Mouse (Mus musculus) embryonic fibroblast, embryonic 13.5 days (primary cell): ENCODE results near the gene Zbp1.

ENCODE experiments used
- CTCF ChIP-seq: IDR thresholded peaks from 2 replicates; pipeline ENCODE4 v1.5.1; 2011; ENCODE audit warnings: mild to moderate bottlenecking, control low read depth, low read length, moderate library complexity, borderline replicate concordance; ENCODE audit not compliant: insufficient read depth
- POLR2A ChIP-seq: IDR thresholded peaks from 2 replicates; pipeline ENCODE4 v1.6.1; 2011; ENCODE audit warnings: low read depth, mild to moderate bottlenecking, control low read depth, low read length, moderate library complexity

DNA sequence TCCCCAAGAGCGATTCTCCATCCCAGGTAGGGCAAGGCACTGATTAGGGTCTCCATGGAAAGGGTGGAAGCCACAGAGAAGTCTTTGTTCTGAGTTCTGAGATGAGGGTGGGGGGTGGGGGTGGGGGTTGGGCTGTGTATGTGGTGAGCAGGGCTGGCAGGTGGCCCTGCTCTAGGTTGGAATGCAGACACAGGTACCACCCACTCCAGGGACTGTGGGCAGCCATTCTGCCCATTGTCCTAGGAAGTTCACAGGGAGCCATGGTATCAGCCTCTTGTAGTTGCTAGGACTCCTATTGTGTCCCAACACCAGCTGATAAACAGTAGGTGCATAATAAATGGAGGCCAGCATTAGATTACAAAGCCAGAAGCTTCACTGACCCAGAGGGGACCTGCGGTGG lies 28.5 kb upstream of the Zbp1 start:
- TF ChIP-seq CTCF (no peak), POLR2A (no peak)
